Mouse (Mus musculus) cerebellum, postnatal 14 days (tissue): ENCODE measurements around the gene Gm38100.

Source experiments
- DNase-seq, 2 experiments: peaks; one replicate each; pipeline ENCODE4 v3.0.0; 2021; ENCODE audit warnings: mixed read lengths in 2 of 2

Gm38100 gene

GRCm38 (mm10) chr1:175920029-175920428 lies at the start of gene Gm38100:
Gene Gm38100 (plus strand): TSS chr1:175920329.
- DNase-seq = no peak

GRCm38 (mm10) chr1:175870716-175871115 lies 49.4 kb upstream of the Gm38100 start:
- no peak for DNase-seq

GRCm38 (mm10) chr1:175872028-175872816 lies 47.9 kb upstream of the Gm38100 start:
- no peak for DNase-seq

GRCm38 (mm10) chr1:175880453-175881296 lies 39.5 kb upstream of the Gm38100 start, which contains the start of gene Exo1:
Gene Exo1 (plus strand): TSS chr1:175880581.
- DNase-seq = peak; percentile 88 to 92

- no peak for DNase-seq
Measured at GRCm38 (mm10) chr1:175883398-175883797, 36.7 kb upstream of the Gm38100 start.

- no peak for DNase-seq
Measured at GRCm38 (mm10) chr1:175893263-175893662, 26.9 kb upstream of the Gm38100 start.

- DNase-seq = no peak
Measured at GRCm38 (mm10) chr1:175893726-175894125, 26.4 kb upstream of the Gm38100 start.

- DNase-seq = no peak
Measured at GRCm38 (mm10) chr1:175911207-175911606, 8.9 kb upstream of the Gm38100 start.

GRCm38 (mm10) chr1:175912038-175912437 lies 8.1 kb upstream of the Gm38100 start:
- DNase-seq = no peak

- DNase-seq = no peak
Measured at GRCm38 (mm10) chr1:175913728-175914303, 6.3 kb upstream of the Gm38100 start.

GRCm38 (mm10) chr1:175921091-175921490 lies 962 bp downstream of the Gm38100 start:
- DNase-seq = no peak

GRCm38 (mm10) chr1:175923848-175924787 lies 4.0 kb downstream of the Gm38100 start:
- DNase-seq = peak; percentile 88 to 91

GRCm38 (mm10) chr1:175931391-175931790 lies 11.3 kb downstream of the Gm38100 start:
- no peak for DNase-seq

GRCm38 (mm10) chr1:175936282-175936737 lies 16.2 kb downstream of the Gm38100 start:
- peak; percentile 93 for DNase-seq

- DNase-seq = no peak
Measured at GRCm38 (mm10) chr1:175938731-175939130, 18.6 kb downstream of the Gm38100 start.

GRCm38 (mm10) chr1:175943168-175943567 lies 23.0 kb downstream of the Gm38100 start:
- no peak for DNase-seq

GRCm38 (mm10) chr1:175946718-175947315 lies 26.7 kb downstream of the Gm38100 start:
- no peak for DNase-seq

- DNase-seq = no peak
Measured at GRCm38 (mm10) chr1:175950421-175950820, 30.3 kb downstream of the Gm38100 start.

- peak in 1 of 2 experiments; percentile 35 for DNase-seq
Measured at GRCm38 (mm10) chr1:175950851-175951250, 30.7 kb downstream of the Gm38100 start.

- DNase-seq = peak in 1 of 2 experiments; percentile 43
Measured at GRCm38 (mm10) chr1:175961786-175962185, 41.7 kb downstream of the Gm38100 start.

GRCm38 (mm10) chr1:175967004-175967745 lies 47.0 kb downstream of the Gm38100 start:
- peak; percentile 82 to 86 for DNase-seq
